Mouse (Mus musculus) liver, adult 2 months (tissue): ENCODE results near the gene Sgms2.

Source experiments
- CTCF ChIP-seq: fragments of 200-500 bp; IDR thresholded peaks from 2 replicates; pipeline ENCODE4 v1.5.1; 2011; ENCODE audit warnings: low read depth, low read length, control low read depth
- POLR2A ChIP-seq: fragments of 200-500 bp; IDR thresholded peaks from 2 replicates; pipeline ENCODE4 v1.6.1; 2011; ENCODE audit warnings: low read length, control low read depth; ENCODE audit not compliant: insufficient read depth; ENCODE audit errors: extremely low read depth

- TF ChIP-seq CTCF (no peak), POLR2A (no peak)
These were observed 220.8 kb downstream of the Sgms2 start for GRCm38 (mm10) chr3:131270381-131270780.
